Mouse (Mus musculus): ENCODE measurements at regions not wholly inside any gene's neighbourhood (a gene's known extent, or its start where the extent isn't known, plus 50 kb on each side); places are given as distances from the start of the nearest gene placed in this dataset.

DNA sequence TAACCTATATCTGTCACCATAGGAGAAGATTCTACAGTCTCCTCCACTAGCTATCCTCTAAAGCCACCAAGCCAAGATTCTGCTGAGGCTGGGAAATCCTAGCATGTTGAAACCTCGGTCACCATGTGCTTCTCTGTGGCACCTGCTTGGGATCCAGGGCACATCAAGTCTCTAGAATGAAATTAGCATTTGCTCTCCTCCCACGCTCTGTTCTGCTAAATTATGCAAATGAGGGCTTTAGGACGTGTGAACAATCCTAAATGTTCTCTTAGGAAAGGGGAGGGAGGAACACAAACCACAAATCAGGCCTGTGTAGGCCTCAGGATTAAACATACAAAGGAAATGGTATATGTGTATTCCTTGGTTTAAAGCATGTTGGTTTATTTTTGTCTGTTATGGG, 52.9 kb upstream of the Xcl1 start:
- TF ChIP-seq POLR2A (IDR thresholded peaks at IDR 0.05; ENCODE audit: extremely low read depth, insufficient read depth, low read length) (no peak), CTCF (IDR thresholded peaks at IDR 0.05; ENCODE audit: extremely low read depth, insufficient read depth, low read length) (no peak)

All from cortical plate, adult 2 months (tissue).